Mouse (Mus musculus) small intestine, adult 2 months (tissue): ENCODE data around the gene Dpp6.

ENCODE experiments used
- CTCF ChIP-seq: fragments of 200-500 bp; IDR thresholded peaks from 2 replicates; pipeline ENCODE4 v1.5.1; 2012; ENCODE audit warnings: low read depth, mild to moderate bottlenecking, control low read depth, inconsistent platforms, low read length, moderate library complexity, mixed read lengths; ENCODE audit not compliant: insufficient replicate concordance, insufficient read length; ENCODE audit errors: extremely low read depth
- POLR2A ChIP-seq: fragments of 200-500 bp; IDR thresholded peaks from 2 replicates; pipeline ENCODE4 v1.6.1; 2012; ENCODE audit warnings: low read depth, mild to moderate bottlenecking, control low read depth, inconsistent platforms, low read length, moderate library complexity

- TF ChIP-seq CTCF, result no peak
- no peak for TF ChIP-seq POLR2A
Measured at GRCm38 (mm10) chr5:27168550-27168949, 351.5 kb downstream of the Dpp6 start.
